Mouse (Mus musculus) kidney, embryonic 15.5 days (tissue): ENCODE results near the gene Pde4b. TPM values are rescaled to one million over a fixed set of nuclear protein-coding genes. Genes with fewer than 3 reads are reported as not detected.
"Not testable (repeated sequence)": the region's sequence is repeated elsewhere in the genome, so short reads cannot be mapped to it uniquely, and the experiment has no call there.

Source experiments
- ATAC-seq: fragments of 200-750 bp; cut with Nextera tagmentation; replicated peaks from 2 replicates; pipeline ENCODE4 v1.8.0; 2017; ENCODE audit warnings: moderate TSS enrichment; ENCODE audit not compliant: low FRiP score
- H3K27ac ChIP-seq: fragments of 300-500 bp; sonication (generic); 2 replicates; pipeline ENCODE4 v1.5.1; 2015; ENCODE audit warnings: mild to moderate bottlenecking, inconsistent platforms
- H3K27me3 ChIP-seq: fragments of 300-500 bp; sonication (generic); 2 replicates; pipeline ENCODE4 v1.6.1; 2015; ENCODE audit warnings: inconsistent platforms
- H3K36me3 ChIP-seq: fragments of 300-500 bp; sonication (generic); 2 replicates; pipeline ENCODE4 v1.6.1; 2015; ENCODE audit warnings: inconsistent platforms
- H3K4me1 ChIP-seq: fragments of 300-500 bp; sonication (generic); 2 replicates; pipeline ENCODE4 v1.6.1; 2015; ENCODE audit warnings: inconsistent platforms
- H3K4me2 ChIP-seq: fragments of 300-500 bp; sonication (generic); 2 replicates; pipeline ENCODE4 v1.6.1; 2015; ENCODE audit warnings: moderate library complexity, mild to moderate bottlenecking, inconsistent platforms
- H3K4me3 ChIP-seq: fragments of 300-500 bp; sonication (generic); replicated peaks from 2 replicates; pipeline ENCODE4 v1.5.1; 2015; ENCODE audit warnings: mild to moderate bottlenecking, inconsistent platforms
- H3K9ac ChIP-seq: fragments of 300-500 bp; sonication (generic); 2 replicates; pipeline ENCODE4 v1.6.1; 2015; ENCODE audit warnings: mild to moderate bottlenecking, inconsistent platforms
- H3K9me3 ChIP-seq: fragments of 300-500 bp; sonication (generic); replicated peaks from 2 replicates; pipeline ENCODE4 v1.6.1; 2016; ENCODE audit warnings: inconsistent platforms
- WGBS: fragments of 180-500 bp; shearing (Covaris S2); methylation state at CpG from one replicate; pipeline ENCODE4 v1.1.7; 2015; ENCODE audit warnings: mixed read lengths; 5-methylcytosine and 5-hydroxymethylcytosine counted together
- polyA plus RNA-seq: library from polyadenylated mRNA; unstranded; fragments of >200 nt; fragmentation: Nextera tagmentation; extraction: Ambion mirVana; gene quantifications from 2 replicates; pipeline ENCODE4 v1.2.1, GENCODE M21; 2015

The Pde4b gene
- polyA plus RNA-seq, 1 experiment from 2014 or later: 13.6 TPM

DNA sequence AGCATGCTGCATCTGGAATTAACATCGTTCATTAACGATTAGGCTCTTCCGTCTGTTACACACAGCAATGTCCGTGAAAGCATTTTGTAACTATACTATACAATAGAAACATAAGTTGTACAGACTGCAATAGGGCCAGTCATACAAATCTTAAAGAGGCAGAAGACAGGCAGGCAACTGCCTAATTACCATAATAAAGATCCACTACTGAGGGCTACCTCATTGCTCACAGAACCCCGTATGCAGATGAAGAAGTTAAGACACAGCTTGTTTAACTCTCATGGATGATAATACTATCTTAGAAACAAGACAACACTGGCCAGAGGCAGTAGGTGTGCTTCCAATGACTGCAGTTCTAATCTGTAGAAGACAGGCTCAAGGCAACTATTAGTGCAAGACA is 405.6 kb downstream of the Pde4b start:
- ATAC-seq: no peak
- Histone ChIP-seq H3K4me1 (no peaks in the 10 kb centered on the region), H3K27ac (no peak overlapping the region), H3K36me3 (no peaks in the 10 kb centered on the region), H3K4me2 (no peak overlapping the region), H3K9me3 (no peaks in the 10 kb centered on the region), H3K4me3 (no peak overlapping the region), H3K9ac (no peak overlapping the region), H3K27me3 (no peaks in the 10 kb centered on the region)
- 92% methylated on average over 5 of the region's 5 CpGs for WGBS

DNA sequence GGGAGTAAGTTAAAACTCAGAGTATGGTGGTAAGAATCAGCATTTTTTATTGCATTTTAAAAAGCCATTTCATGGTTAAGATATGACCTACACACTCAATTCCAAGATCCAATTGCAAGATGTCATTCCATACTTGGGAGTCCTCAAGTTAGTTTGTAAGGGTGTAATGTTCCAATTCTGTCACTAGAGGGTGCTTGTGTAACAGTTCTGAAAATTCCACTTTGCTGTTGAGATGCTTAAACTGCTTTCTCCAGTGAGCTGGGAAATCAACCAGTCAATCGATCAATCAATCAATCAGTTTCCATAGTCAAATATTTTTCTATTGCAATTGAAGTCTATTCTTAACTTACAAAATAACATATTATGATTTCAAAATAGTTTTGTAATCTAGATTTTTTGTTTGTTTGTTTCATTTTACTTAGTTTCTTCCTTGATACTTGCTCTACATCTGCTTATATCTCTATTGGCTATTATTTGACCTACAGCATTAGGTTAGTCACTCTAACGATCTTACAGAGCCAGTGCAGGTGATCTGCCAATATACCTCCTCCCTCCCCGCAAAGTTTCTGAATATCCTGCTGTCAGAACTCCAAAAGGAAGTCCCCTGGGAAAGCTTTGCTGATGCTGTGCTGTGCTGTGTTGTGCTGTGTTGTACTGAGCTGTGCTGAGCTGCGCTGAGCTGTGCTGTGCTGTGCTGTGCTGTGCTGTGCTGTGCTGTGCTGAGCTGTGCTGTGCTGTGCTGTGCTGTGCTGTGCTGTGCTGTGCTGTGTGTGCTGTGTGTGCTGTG is 406.2 kb downstream of the Pde4b start:
- Histone ChIP-seq H3K4me1 (no peaks in the 10 kb centered on the region), H3K36me3 (no peaks in the 10 kb centered on the region), H3K27me3 (no peaks in the 10 kb centered on the region), H3K4me2 (no peak overlapping the region), H3K27ac (no peak overlapping the region), H3K9me3 (no peaks in the 10 kb centered on the region), H3K4me3 (no peak overlapping the region), H3K9ac (no peak overlapping the region)
- 48% methylated on average over 4 of the region's 4 CpGs for WGBS
- no peak for ATAC-seq

DNA sequence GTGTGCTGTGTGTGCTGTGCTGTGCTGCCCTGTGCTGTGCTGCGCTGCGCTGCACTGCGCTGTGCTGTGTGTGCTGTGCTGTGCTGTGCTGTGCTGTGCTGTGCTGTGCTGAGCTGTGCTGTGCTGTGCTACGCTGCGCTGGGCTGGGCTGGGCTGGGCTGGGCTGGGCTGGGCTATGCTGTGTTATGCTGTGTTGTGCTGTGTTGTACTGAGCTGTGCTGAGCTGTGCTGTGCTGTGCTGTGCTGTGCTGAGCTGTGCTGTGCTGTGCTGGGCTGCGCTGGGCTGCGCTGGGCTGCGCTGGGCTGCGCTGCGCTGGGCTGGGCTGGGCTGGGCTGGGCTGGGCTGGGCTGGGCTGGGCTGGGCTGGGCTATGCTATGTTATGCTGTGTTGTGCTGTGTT is 406.9 kb downstream of the Pde4b start:
- H3K36me3 ChIP-seq, H3K4me2 ChIP-seq, H3K9me3 ChIP-seq, H3K27ac ChIP-seq, H3K9ac ChIP-seq, H3K27me3 ChIP-seq, H3K4me1 ChIP-seq, H3K4me3 ChIP-seq: not testable (repeated sequence)
- 87% methylated on average over 8 of the region's 10 CpGs for WGBS
- peak; percentile 82 for ATAC-seq

DNA sequence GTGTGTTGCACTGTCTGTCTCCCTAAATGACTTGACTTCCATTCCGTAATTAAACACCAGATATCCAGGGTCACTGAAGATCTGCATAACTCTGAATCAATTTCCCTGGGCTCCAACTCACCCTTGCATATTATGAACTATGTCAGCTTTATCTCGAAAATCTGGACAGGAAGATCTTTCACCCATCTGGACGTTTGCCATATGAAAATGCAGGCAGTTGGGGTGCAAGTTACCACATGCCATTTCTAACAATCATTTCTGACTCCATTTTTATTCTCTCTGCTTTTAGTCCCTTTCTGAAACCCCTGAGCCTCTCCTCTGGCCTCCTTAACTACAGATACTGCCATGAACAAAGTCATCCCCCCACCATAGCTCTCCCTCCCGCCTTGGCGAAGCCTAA is 407.7 kb downstream of the Pde4b start:
- Histone ChIP-seq H3K9me3 (no peaks in the 10 kb centered on the region), H3K27ac (no peak overlapping the region), H3K4me3 (no peak overlapping the region), H3K4me1 (no peaks in the 10 kb centered on the region), H3K36me3 (no peaks in the 10 kb centered on the region), H3K27me3 (no peaks in the 10 kb centered on the region), H3K9ac (no peak overlapping the region), H3K4me2 (no peak overlapping the region)
- no peak for ATAC-seq
- WGBS: 63% methylated on average over 5 of the region's 5 CpGs

DNA sequence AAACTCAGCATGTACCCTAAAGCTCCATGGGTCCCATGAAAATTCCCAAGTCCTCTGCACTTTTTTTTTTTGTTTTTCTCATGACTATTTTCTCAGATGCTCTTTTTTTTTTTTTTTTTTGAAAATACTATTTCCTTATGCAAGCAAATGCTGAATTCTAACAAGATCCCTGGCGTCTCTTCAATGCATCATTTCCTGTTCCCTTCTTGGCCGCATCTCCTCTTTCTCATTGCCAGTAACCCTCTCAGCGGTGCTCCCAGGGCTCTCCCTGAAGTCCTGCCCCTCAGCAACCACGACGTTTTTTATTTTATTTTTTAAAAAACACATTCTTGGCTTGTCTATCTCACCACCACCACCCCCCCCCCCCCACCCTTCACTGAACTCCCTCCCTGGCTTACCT is 408.1 kb downstream of the Pde4b start:
- H3K27me3 ChIP-seq: no peaks in the 10 kb centered on the region
- no peaks in the 10 kb centered on the region for H3K9me3 ChIP-seq
- H3K4me2 ChIP-seq: no peak overlapping the region
- no peak for ATAC-seq
- H3K9ac ChIP-seq: no peak overlapping the region
- H3K36me3 ChIP-seq: no peaks in the 10 kb centered on the region
- H3K4me3 ChIP-seq: no peak overlapping the region
- WGBS: 61% methylated on average over 5 of the region's 5 CpGs
- H3K4me1 ChIP-seq: no peaks in the 10 kb centered on the region
- H3K27ac ChIP-seq: no peak overlapping the region

DNA sequence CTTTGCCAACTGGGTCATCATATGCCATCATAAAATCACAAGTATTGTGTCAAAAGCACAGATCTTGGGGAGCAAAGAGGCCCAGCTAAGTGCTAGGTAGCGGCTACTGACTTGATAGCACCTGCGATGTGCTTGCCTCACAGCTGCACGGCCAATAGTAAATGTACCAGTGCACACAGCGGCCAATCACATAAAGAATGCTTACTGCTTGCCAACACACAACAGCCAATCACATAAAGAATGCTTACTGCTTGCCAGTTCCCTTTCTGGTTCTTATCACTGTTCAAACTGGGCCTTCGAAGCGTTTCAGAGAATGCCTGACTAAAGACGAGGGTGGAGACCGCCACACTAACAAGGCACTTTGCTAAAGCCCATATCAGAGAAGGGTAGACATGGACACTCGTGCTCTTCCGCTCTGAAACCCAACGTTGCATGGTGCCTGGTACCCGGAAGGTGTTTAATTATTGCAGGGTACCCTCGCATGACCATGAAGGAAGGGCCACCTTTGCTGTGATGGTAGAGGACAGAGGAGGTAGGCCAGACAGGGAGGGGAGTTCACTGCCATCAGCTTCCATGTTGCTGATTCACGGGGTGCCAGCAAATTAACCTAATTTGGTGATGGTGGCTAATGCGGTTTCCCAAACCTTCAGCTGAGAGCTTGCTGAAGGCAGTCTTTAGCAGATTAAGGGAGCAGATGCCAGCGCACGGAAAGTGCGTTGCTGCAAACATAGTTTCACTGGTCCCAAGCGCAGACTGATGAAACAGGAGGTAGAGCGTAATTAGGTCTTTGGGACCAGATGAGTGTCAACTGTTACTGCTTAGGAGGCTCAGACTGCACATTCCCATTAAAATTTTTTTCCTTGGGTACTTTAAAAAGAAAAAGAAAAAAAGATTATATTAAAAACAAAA is 409.2 kb downstream of the Pde4b start:
- H3K4me3 ChIP-seq: no peak overlapping the region
- H3K9me3 ChIP-seq: no peaks in the 10 kb centered on the region
- no peaks in the 10 kb centered on the region for H3K36me3 ChIP-seq
- no peak for ATAC-seq
- WGBS: 90% methylated on average over 20 of the region's 20 CpGs
- H3K27me3 ChIP-seq: no peaks in the 10 kb centered on the region
- no peak overlapping the region for H3K4me2 ChIP-seq
- no peak overlapping the region for H3K9ac ChIP-seq
- H3K27ac ChIP-seq: no peak overlapping the region
- no peaks in the 10 kb centered on the region for H3K4me1 ChIP-seq

DNA sequence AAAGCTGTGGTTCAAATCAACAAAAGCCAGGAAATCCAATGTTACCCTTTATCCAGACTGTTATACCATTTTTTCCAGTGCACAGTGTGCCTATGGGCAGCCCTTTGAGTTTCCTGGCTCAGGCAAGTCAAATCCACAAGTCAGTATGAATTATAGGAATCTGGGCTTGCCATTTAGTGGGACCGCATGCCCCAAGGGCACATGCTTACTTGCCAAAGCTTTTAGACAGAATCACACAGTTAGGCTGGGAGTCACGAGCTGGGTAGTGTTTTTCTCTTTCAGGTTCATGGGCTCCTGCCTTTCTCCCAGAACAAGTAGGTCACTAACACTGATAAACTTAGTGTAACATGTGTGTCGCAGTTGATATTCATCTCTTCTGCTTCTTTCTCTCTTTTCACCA is 409.9 kb downstream of the Pde4b start:
- no peak overlapping the region for H3K9ac ChIP-seq
- 88% methylated on average over 3 of the region's 3 CpGs for WGBS
- no peaks in the 10 kb centered on the region for H3K4me1 ChIP-seq
- no peaks in the 10 kb centered on the region for H3K36me3 ChIP-seq
- H3K27ac ChIP-seq: no peak overlapping the region
- H3K27me3 ChIP-seq: no peaks in the 10 kb centered on the region
- ATAC-seq: no peak
- no peaks in the 10 kb centered on the region for H3K9me3 ChIP-seq
- H3K4me3 ChIP-seq: no peak overlapping the region
- no peak overlapping the region for H3K4me2 ChIP-seq

DNA sequence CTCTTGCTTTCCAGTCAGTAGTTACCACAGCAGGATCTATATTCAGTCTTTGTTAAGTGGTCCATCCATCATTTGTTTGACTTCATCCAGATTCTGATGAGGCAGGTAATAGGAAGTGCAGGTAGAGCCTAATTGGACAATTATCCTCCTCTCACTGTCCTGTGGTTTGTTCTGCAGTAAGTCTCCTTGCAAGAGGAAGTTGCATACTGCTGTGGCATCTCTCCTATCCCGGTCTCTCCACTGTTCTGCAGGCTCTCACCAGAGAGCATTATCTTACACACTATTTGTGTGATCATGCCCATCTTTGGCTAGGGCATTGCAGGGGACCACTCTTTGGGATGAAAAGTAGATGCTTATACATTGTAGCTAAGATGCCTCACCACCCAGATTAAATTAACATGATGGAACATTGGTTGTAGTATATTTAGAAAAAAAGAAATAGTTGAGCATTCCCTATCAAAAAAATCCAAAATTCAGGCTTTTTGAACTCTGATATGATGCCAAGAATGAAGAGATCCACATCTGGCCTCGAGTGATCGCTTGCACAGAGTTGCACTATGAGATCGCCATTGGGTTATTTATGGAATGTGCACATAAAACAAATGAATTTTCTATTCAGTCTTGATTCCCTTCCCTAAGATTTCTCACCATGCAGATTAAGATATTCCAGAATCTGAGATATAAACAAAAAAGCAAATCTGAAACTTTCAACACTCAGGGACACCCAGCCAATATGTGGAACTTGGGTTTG is 411.0 kb downstream of the Pde4b start:
- H3K36me3 ChIP-seq: no peaks in the 10 kb centered on the region
- no peaks in the 10 kb centered on the region for H3K27me3 ChIP-seq
- H3K4me1 ChIP-seq: no peaks in the 10 kb centered on the region
- H3K4me3 ChIP-seq: no peak overlapping the region
- ATAC-seq: no peak
- no peak overlapping the region for H3K9ac ChIP-seq
- H3K9me3 ChIP-seq: no peaks in the 10 kb centered on the region
- WGBS: 78% methylated on average over 4 of the region's 4 CpGs
- H3K27ac ChIP-seq: no peak overlapping the region
- H3K4me2 ChIP-seq: no peak overlapping the region

DNA sequence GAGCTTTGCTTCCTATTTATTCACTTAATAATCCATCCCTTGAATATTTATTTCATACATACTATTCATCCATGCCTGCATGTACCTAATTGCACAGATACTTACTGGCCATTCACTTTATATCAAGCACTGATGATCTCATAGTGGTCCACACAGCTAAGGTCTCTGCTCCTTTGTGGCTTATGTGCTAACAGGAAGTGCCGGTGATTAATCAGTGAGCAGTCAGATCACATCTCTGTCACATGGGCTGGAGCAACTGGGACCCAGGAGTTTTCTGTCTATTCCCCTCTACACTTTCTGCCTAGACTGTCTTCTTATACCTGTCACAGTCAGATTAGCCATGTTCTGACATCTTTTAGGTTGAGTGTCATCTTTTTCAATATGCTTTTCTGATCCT is 411.6 kb downstream of the Pde4b start:
- Histone ChIP-seq H3K4me1 (no peaks in the 10 kb centered on the region), H3K36me3 (no peaks in the 10 kb centered on the region), H3K27me3 (no peaks in the 10 kb centered on the region), H3K9ac (no peak overlapping the region), H3K4me2 (no peak overlapping the region), H3K9me3 (no peaks in the 10 kb centered on the region), H3K27ac (no peak overlapping the region), H3K4me3 (no peak overlapping the region)
- ATAC-seq: no peak
- 91% methylated on average over 1 of the region's 1 CpGs for WGBS

DNA sequence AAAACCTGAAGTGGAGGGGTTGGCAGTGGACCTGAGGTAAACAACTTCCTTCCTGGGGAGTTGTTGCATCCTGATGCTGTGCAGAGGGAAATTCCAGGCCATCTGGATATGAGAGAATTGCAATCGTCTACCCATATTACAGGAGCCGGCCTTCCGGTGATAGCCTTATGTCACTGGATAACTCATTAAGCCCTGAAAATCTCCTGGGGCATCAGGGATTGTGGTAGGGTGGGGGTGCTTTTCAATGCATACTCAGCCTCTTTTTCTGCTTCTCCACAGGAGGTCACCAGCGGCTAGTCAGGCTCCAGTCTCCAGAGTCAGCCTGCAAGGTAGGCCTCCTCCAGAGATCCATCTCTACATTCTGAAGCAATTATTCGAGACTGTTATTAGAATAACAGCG is 418.4 kb downstream of the Pde4b start:
- no peak for ATAC-seq
- WGBS: 52% methylated on average over 6 of the region's 6 CpGs
- Histone ChIP-seq H3K27me3 (no peaks in the 10 kb centered on the region), H3K27ac (no peak overlapping the region), H3K4me2 (no peak overlapping the region), H3K9me3 (no peaks in the 10 kb centered on the region), H3K4me3 (no peak overlapping the region), H3K9ac (no peak overlapping the region), H3K4me1 (peaks cover 18% of the 10 kb centered on the region; the same call in 1 of the 2 replicates), H3K36me3 (no peaks in the 10 kb centered on the region)

DNA sequence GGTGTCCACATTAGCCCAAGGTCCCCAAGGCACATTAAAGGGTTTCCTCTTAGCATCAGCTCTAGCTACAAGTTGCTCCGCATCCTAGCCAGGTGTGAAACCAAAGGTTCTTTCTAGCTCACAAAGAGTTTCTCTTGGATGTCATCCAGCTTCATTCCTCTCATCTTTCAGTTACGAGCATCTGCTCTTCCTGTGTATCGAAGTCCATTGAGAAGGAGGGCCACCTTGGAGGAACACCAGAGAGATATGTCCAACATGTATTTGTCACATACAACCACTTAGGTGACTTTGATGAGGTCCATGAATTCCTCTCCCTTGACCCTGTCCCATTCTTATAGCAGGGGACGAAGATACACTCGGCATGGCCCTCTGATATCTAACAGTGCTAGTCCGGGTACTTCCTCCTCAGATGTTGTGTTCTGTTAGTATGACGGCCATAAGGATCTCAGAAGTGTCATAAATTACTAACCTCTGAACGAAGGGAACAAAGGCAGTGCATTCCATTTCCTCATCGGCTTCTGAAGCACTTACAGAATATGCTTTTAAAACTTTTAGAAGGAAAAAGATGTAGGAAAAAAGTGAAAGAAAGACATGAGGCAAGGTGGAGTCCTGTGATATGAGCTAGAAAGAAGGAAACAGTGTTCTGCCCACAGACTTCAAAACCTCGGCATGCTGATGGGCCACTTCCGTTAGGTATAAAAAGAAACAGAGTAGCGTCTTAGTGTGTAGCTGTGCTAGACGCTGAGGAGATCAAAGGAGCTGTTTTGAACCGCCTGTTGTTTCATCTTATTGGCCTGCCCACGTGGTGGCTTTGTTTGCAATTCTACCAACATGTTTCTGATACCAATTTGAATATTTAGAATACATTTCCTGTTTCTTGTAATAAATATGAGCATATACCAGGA is 419.3 kb downstream of the Pde4b start:
- 63% methylated on average over 15 of the region's 15 CpGs for WGBS
- Histone ChIP-seq H3K27me3 (no peaks in the 10 kb centered on the region), H3K4me3 (no peak overlapping the region), H3K4me2 (no peak overlapping the region), H3K4me1 (peaks cover 27% of the 10 kb centered on the region), H3K36me3 (no peaks in the 10 kb centered on the region), H3K9ac (no peak overlapping the region), H3K27ac (no peak overlapping the region), H3K9me3 (no peaks in the 10 kb centered on the region)
- ATAC-seq: no peak
